Mouse (Mus musculus): ENCODE data around the gene Clcc1.

DNA sequence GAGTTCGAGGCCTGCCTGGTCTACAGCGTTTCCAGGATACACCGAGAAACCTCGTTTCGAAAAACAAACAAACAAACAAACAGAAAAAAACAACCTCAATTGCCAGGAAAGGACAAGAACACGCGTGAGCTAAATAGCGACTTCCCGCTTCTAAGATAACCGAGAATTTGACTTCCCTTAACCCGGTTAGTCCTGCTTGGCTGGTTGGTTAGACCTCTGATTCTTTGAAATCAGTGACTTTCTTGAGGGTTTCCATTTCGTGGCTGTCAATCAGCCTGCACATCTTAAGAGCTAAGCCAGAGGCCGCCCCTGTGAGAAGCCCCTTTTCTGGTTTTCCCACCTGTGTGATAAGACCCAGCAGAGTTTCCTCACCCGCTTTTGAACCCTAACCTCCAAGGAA lies 853 bp downstream of the Clcc1 start:
- TF ChIP-seq POLR2A (IDR thresholded peaks at IDR 0.05; ENCODE audit: insufficient read length, low read depth) (no peak), SRF (IDR thresholded peaks at IDR 0.05; ENCODE audit: control insufficient read depth, insufficient read length, low read depth) (no peak), CEBPB (IDR thresholded peaks at IDR 0.05; ENCODE audit: insufficient read depth, poor library complexity, severe bottlenecking) (no peak), E2F4 (IDR thresholded peaks at IDR 0.05; ENCODE audit: insufficient read depth) (no peak), MAX (IDR thresholded peaks at IDR 0.05; ENCODE audit: low read depth) (no peak), TCF12 (IDR thresholded peaks at IDR 0.05; ENCODE audit: insufficient read depth, poor library complexity, severe bottlenecking) (no peak), TCF3 (IDR thresholded peaks at IDR 0.05; ENCODE audit: insufficient read length, low read depth) (no peak)

Measured in myocyte (in vitro differentiated cells).